Mouse (Mus musculus): ENCODE results near the gene Aldoart2.
A peak's percentile ranks its signal among the peaks of the same experiment; 100 is the strongest.
"Not testable (repeated sequence)": the region's sequence is repeated elsewhere in the genome, so short reads cannot be mapped to it uniquely, and the experiment has no call there.

The Aldoart2 gene

DNA sequence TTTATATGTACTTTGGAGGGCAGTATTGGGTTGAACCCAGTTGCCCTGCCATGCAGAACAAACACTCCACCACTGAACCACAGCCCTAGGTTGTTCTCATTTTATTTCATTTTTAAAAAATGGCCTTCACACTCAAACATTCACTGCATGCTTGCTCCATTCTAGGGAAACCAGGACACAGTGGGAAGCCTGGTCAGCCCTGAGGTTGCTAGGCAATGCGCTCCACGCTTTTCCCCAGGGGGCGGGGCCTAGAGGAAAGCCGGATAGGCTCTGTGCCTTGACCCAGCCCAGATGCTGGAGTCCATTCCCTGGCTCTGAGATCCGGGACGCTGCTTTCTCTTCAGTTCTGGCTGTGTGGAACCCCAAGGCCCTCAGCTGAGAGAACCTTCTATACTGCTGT is 8.8 kb downstream of the Aldoart2 start:
- DNase-seq (ENCODE audit: low read depth, low spot score): no peak

GRCm38 (mm10) chr12:55586936-55587335 is 21.9 kb downstream of the Aldoart2 start:
- not testable (repeated sequence) for DNase-seq (ENCODE audit: low read depth, low spot score)

DNA sequence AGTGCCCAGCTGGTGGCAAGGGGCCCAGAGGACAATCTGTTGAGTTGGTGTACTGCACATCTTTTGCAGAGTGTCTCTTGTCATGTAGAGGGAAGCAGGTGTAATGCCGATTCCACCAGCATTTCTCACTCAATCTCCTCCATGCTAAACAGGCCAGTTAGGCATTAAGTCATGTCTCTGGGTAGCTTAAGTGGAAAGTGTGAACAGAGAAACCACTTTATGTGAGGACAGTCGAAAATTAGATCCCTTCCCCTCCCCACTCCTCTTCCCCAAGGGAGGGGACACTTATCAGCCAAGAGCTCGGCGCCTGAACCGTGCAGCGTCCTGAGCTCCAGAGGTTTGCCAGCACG is 33.5 kb downstream of the Aldoart2 start:
- no peak for DNase-seq (ENCODE audit: low read depth, low spot score)

DNA sequence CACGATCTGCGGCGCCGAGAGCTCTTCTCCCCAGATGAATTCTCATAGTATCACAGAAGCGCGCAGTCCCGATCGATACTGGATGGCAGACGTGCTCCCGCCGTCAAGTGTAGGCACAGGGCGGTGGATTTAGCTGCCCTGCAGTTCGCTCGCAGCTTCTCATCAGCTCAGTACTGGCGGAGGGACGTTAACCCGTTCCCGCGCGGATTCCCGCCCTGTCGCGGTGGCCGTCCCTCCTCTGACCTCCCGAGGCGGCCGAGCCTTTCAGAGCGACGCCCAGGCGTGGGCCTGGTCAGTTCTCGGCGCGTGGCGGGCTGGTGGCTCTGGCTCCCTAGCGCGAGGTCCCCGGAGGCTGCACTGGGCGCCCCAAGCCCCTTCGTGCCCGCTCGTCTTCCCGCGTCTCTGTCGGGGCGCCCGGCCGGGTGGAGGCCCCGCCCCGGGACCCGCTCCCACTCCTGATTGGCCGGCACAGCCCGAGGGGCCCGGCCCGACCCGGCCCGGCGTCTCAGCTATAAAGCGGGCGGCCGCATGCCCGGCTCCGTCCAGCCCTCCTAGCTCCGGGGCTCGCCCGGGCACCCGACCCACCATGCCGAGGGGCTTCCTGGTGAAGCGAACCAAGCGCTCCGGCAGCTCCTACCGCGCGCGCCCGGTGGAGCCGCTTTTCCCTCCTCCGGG is 34.0 kb downstream of the Aldoart2 start, which contains the start of gene Insm2:
Insm2 (plus strand) TSS at position 541 of the 675 bp plus-strand sequence.
- DNase-seq (ENCODE audit: low read depth, low spot score): peak; percentile 39

DNA sequence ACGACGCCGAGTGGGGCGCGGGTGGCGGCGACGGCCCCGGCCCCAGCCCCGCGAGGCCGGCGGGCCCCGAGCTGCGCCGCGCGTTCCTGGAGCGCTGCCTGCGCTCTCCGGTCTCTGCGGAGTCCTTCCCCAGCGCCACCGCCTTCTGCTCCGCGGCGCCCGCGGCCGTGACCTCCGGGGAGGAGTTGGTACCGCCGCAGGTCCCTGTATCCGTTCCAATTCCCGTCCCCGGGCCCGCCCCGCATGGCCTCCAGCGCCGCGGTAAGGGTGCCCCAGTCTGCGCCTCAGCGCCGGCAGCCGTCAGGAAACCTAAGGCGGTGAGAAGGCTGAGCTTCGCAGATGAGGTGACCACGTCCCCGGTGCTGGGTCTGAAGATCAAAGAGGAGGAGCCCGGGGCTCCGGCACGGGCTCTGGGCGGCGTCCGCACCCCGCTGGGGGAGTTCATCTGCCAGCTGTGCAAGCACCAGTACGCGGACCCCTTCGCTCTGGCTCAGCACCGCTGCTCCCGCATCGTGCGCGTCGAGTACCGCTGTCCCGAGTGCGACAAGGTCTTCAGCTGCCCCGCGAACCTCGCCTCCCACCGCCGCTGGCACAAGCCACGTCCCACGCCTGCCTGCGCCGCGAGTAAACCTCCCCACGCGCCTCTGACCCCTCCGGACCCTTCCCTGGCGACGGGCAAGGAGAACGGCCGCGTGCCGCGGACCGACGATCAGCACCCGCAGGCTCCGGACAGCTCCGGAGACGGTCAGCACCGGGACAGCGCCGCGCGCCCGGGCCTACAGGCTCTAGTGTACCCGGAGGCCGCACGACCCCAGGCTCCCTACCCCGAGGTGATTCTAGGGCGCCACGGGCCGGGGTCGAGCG is 34.8 kb downstream of the Aldoart2 start:
- DNase-seq (ENCODE audit: low read depth, low spot score): no peak

DNA sequence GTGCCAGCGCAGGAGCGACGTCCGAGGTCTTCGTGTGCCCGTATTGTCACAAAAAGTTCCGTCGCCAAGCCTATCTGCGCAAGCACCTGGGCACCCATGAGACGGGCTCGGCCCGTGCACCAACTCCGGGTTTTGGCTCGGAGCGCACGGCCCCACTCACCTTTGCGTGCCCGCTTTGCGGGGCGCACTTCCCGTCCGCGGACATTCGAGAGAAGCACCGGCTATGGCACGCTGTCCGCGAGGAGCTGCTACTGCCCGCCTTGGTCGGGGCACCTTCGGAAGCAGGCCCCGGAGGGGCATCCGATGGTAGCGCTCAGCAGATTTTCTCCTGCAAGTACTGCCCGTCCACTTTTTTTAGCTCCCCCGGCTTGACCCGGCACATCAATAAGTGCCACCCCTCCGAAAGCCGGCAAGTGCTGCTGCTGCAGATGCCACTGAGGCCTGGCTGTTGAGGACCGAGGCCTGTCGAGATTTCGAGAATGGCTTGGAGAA is 35.5 kb downstream of the Aldoart2 start:
- no peak for DNase-seq (ENCODE audit: low read depth, low spot score)

- DNase-seq (ENCODE audit: low read depth, low spot score): no peak
These were observed 39.4 kb downstream of the Aldoart2 start for GRCm38 (mm10) chr12:55604411-55604810.

DNA sequence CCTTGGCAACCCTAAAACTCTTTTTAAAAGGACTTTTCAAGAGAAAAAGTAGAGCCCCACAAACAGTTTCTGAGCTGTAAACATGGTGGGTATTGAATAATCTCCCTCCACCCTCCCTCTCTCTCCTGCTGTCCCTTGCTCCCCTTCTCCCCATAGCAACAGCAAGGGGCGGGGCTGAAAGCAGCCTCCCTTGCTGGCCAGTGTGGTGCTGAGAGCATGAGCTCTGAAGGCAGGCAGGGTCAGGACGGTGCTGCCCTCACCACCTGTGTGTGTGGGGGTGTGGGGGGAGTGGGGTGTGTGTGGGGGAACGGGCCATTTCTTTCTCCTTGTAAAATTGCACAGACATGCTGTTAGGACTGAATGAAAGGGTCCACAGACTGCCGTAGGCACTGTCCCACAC is 42.9 kb downstream of the Aldoart2 start:
- DNase-seq (ENCODE audit: low read depth, low spot score): no peak

GRCm38 (mm10) chr12:55610812-55611211 is 45.8 kb downstream of the Aldoart2 start:
- no peak for DNase-seq (ENCODE audit: low read depth, low spot score)

Measured in retina, postnatal 7 days (tissue).